Mouse (Mus musculus): Measurements from ENCODE around the gene Egln3. TPM values are rescaled to one million over a fixed set of nuclear protein-coding genes. Genes with fewer than 3 reads are reported as not detected.

Egln3 gene
- polyA plus RNA-seq (2014; fragmentation: Illumina TruSeq; extraction: RNeasy Lipid Tissue Mini Kit (QIAGEN cat#74804); ENCODE audit: low read depth, low replicate concordance), result 5.8 TPM

GRCm38 (mm10) chr12:54203656-54204045 is at the start of gene Egln3:
Gene Egln3, minus strand, starts transcription at chr12:54203860.

